Mouse (Mus musculus): ENCODE measurements around the gene Adarb2.

DNA sequence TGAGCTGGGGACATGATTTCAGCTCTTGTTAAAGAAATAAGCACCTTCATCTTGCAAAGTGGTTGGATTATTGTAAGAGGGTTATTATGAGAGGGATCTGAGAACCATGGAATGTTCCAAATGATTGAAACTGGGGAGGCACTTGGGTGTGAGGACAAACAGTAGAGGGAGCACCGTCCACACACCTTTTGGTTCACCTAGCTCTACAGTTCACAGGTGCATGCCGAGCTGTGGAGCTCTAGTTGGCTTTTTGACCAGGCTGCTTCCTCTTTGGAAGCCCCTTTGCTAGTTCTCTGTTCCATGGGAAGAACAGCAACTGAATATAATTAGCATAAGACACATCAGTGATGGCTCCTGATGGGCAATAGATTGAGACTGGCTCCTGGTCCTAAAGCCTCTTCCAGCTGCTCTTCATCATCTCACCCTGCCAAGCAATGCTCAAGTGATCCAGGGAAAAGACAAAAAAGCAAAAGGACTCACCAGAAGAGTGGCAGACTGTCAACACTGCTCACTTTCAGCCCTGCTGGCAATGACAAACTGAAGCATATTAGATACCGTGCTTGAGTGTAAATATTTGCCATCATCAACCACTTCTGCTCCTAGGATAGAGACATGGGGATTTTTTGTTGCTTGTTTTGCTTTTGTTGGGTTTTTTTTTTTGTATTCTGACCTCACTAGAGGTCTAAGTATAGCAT, 3.3 kb upstream of the Adarb2 start:
- TF ChIP-seq CTCF (IDR thresholded peaks at IDR 0.05) (no peak), EP300 (IDR thresholded peaks at IDR 0.05) (no peak)

All from lung, postnatal 0 days (tissue).